Mouse (Mus musculus): ENCODE measurements at regions not wholly inside any gene's neighbourhood (a gene's known extent, or its start where the extent isn't known, plus 50 kb on each side); places are given as distances from the start of the nearest gene placed in this dataset.
A peak's percentile ranks its signal among the peaks of the same experiment; 100 is the strongest.

DNA sequence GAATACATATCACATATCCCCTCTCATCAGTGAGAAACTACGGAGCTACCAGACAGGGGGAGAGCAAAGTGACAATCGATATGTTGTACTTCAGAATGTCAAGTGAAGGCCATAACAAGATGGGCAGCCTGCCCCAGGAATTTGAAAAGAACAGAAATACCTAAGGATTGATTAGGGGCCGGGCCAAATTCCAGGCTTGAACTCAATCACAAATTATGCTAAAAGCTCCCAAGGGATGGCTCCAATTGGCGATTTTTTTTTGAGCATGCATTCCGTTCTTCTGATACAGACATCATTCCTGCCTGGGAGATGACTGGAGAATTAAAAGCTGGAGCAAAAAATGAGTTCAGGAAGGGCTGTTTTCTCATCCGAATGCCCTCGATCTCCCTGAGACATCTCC lies 63.4 kb upstream of the Bach2 start:
- peaks cover 20% of the 10 kb centered on the region for H3K4me1 ChIP-seq (ENCODE audit: control insufficient read depth, insufficient read depth)
- no peak for ATAC-seq (ENCODE audit: insufficient read depth, low read depth)

DNA sequence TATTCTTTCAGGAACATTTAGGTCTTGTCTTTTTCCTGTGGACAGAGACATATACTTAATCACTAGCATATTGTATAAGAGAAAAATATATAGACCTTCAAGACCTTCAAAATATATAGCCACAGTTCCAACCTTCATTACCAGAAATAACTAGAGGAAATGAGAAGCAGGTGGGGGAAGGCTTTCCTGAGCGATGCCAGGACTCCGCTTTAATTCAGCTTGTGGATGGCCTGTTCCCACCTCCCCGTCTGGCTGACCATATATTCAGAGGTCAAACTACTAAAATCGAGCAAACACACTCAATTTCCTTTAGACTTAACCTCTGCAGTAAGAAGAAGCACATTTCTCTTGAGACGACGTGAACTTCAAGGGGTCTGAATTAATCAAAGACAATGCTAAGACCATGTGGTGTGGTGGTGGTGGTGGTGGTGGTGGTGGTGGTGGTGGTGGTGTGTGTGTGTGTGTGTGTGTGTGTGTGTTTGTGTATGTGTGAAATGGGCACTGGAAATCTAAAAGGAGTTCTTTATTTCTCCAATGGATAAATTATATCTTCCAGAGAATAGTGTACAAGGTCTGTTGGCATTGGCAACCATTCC lies 62.7 kb upstream of the Bach2 start:
- no peak overlapping the region for H3K27ac ChIP-seq (ENCODE audit: low read depth)
- H3K36me3 ChIP-seq (replicated peaks; ENCODE audit: control insufficient read depth, insufficient read depth, low read length), result no peaks in the 10 kb centered on the region
- no peak overlapping the region for H3K4me3 ChIP-seq (ENCODE audit: low read depth, low read length)
- no peak overlapping the region for H3K9ac ChIP-seq (replicated peaks; ENCODE audit: low read depth, low read length)
- no peak for ATAC-seq (ENCODE audit: insufficient read depth, low read depth)
- no peaks in the 10 kb centered on the region for H3K9me3 ChIP-seq (replicated peaks; ENCODE audit: control insufficient read depth, low read length)
- no peak overlapping the region for H3K4me2 ChIP-seq (ENCODE audit: low read depth, low read length)
- no peak for TF ChIP-seq EP300 (IDR thresholded peaks at IDR 0.05; ENCODE audit: low read depth)
- TF ChIP-seq CTCF (IDR thresholded peaks at IDR 0.05; ENCODE audit: low read depth), result no peak
- no peak for DNase-seq (ENCODE audit: low spot score)
- 70% methylated on average over 6 of the region's 6 CpGs for WGBS
- H3K27me3 ChIP-seq (ENCODE audit: control insufficient read depth, insufficient read depth, low read length), result no peaks in the 10 kb centered on the region
- peaks cover 13% of the 10 kb centered on the region; the same call in 1 of the 2 replicates for H3K4me1 ChIP-seq (ENCODE audit: control insufficient read depth, insufficient read depth)

More for the DNA sequence above, 63.4 kb upstream of the Bach2 start:
- Histone ChIP-seq H3K9me3 (replicated peaks; ENCODE audit: control insufficient read depth, low read length) (no peaks in the 10 kb centered on the region), H3K36me3 (replicated peaks; ENCODE audit: control insufficient read depth, insufficient read depth, low read length) (no peaks in the 10 kb centered on the region), H3K9ac (replicated peaks; ENCODE audit: low read depth, low read length) (no peak overlapping the region), H3K27ac (ENCODE audit: low read depth) (no peak overlapping the region), H3K4me2 (ENCODE audit: low read depth, low read length) (no peak overlapping the region), H3K27me3 (ENCODE audit: control insufficient read depth, insufficient read depth, low read length) (no peaks in the 10 kb centered on the region), H3K4me3 (ENCODE audit: low read depth, low read length) (no peak overlapping the region)
- 53% methylated on average over 7 of the region's 7 CpGs for WGBS
- DNase-seq (ENCODE audit: low spot score), result no peak
- TF ChIP-seq CTCF (IDR thresholded peaks at IDR 0.05; ENCODE audit: low read depth) (no peak), EP300 (IDR thresholded peaks at IDR 0.05; ENCODE audit: low read depth) (no peak)

DNA sequence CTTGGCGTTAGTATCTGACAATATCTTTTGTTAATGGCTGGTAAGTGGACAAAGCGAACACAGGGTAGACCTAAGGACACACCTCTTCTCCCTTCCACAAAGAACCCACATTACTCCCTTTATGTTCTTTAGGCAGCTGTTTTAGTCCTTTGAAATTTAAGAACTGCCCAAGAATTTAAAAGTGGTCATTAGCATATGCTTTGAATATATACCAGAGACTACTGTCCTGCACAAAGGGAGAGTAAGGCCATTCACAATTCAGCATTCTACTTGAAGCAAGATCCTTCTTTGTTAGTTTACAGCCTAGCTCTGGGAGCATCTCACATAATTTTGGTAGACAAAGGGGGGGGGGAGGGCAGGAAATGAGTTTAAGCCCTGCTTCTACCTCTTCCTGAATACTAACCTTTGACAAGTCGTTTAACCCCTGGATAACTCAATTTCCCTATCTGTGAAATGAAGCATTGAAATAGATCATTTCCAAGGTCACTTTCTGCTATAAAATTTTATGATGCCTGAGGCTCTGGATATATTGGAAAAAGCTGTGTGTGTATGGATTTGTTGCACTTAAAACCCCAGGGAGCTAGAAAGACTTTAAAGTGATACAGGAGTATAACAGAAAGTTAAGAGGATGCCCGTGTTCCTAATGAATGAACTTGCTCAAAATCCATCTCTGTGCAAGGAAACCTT lies 62.0 kb upstream of the Bach2 start:
- no peak for DNase-seq (ENCODE audit: low spot score)
- 64% methylated on average over 4 of the region's 4 CpGs for WGBS

DNA sequence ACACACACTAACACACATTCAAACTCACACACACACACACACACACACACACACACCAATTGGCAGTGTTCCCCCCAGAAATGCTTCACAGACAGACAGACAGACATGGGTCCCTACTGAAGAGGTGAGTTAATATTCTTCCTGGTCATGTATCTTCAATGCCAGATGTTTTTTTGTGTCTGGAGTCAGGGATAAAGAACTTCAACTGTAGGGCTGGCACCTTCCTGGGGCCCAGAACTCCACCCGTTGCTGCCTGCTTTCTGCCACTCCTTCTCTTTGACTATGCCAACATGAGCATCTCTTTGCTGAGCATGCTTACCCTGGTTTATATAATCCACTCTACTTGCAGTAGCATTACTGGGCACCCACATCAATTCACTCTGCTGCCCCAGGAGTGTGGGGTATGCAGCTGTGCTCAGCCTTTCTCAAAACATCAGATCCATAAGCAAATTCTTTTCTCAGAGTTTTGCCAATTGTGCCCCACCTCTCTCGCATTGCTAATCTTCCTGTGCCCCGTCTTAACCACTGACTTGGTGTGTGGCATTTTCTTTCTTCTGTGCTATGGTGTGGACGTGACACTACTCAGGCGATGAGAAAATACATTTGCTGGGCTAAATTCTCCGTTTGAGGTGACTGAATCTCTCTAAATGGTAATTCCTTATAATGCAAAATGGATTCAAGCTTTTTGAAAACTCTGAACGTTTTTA lies 60.5 kb upstream of the Bach2 start:
- no peak overlapping the region for H3K27ac ChIP-seq (ENCODE audit: low read depth)
- H3K4me1 ChIP-seq (ENCODE audit: control insufficient read depth, insufficient read depth), result peaks cover 10% of the 10 kb centered on the region; the same call in 1 of the 2 replicates
- TF ChIP-seq CTCF (IDR thresholded peaks at IDR 0.05; ENCODE audit: low read depth) (no peak), EP300 (IDR thresholded peaks at IDR 0.05; ENCODE audit: low read depth) (no peak)
- no peak for ATAC-seq (ENCODE audit: insufficient read depth, low read depth)
- no peaks in the 10 kb centered on the region for H3K36me3 ChIP-seq (replicated peaks; ENCODE audit: control insufficient read depth, insufficient read depth, low read length)
- no peaks in the 10 kb centered on the region for H3K27me3 ChIP-seq (ENCODE audit: control insufficient read depth, insufficient read depth, low read length)
- H3K4me2 ChIP-seq (ENCODE audit: low read depth, low read length), result no peak overlapping the region
- no peak overlapping the region for H3K9ac ChIP-seq (replicated peaks; ENCODE audit: low read depth, low read length)
- no peak overlapping the region for H3K4me3 ChIP-seq (ENCODE audit: low read depth, low read length)
- DNase-seq (ENCODE audit: low spot score), result no peak
- WGBS, result 58% methylated on average over 7 of the region's 7 CpGs
- H3K9me3 ChIP-seq (replicated peaks; ENCODE audit: control insufficient read depth, low read length), result no peaks in the 10 kb centered on the region

More for the DNA sequence above, 62.0 kb upstream of the Bach2 start:
- TF ChIP-seq CTCF (IDR thresholded peaks at IDR 0.05; ENCODE audit: low read depth) (no peak), EP300 (IDR thresholded peaks at IDR 0.05; ENCODE audit: low read depth) (no peak)
- no peak overlapping the region for H3K4me2 ChIP-seq (ENCODE audit: low read depth, low read length)
- no peak for ATAC-seq (ENCODE audit: insufficient read depth, low read depth)
- no peaks in the 10 kb centered on the region for H3K27me3 ChIP-seq (ENCODE audit: control insufficient read depth, insufficient read depth, low read length)
- no peak overlapping the region for H3K4me3 ChIP-seq (ENCODE audit: low read depth, low read length)
- H3K27ac ChIP-seq (ENCODE audit: low read depth), result no peak overlapping the region
- peaks cover 10% of the 10 kb centered on the region; the same call in 1 of the 2 replicates for H3K4me1 ChIP-seq (ENCODE audit: control insufficient read depth, insufficient read depth)
- H3K36me3 ChIP-seq (replicated peaks; ENCODE audit: control insufficient read depth, insufficient read depth, low read length), result no peaks in the 10 kb centered on the region
- H3K9ac ChIP-seq (replicated peaks; ENCODE audit: low read depth, low read length), result no peak overlapping the region
- H3K9me3 ChIP-seq (replicated peaks; ENCODE audit: control insufficient read depth, low read length), result no peaks in the 10 kb centered on the region

DNA sequence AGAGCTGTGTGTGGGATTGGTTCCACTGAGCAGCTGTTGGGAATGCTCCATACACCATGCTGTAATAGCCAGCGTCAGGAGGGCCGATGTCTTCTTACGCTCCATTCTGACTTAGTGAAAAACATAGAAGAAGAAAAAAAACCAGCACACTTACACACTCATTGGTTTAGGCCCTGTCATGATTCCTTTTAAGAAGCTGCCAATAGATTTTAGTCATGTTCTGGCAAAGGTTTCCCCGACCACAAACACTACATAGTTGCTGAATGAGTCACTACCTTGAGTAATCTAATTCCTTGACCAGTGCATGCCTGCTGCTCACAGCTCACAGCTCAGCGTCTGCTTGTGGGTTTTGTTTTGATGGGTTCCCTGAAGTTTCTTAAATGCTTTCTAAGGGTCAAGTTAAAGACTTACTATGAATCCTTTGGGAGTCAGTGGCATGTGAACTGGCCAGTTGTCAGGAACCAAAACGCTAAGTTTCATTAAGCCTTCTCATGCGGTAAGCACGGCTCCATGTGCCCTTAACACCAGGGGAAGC lies 58.8 kb upstream of the Bach2 start:
- H3K27ac ChIP-seq (ENCODE audit: low read depth), result peak overlapping the region; percentile 46
- no peaks in the 10 kb centered on the region for H3K36me3 ChIP-seq (replicated peaks; ENCODE audit: control insufficient read depth, insufficient read depth, low read length)
- TF ChIP-seq CTCF (IDR thresholded peaks at IDR 0.05; ENCODE audit: low read depth) (no peak), EP300 (IDR thresholded peaks at IDR 0.05; ENCODE audit: low read depth) (no peak)
- peak; percentile 81 for DNase-seq (ENCODE audit: low spot score)
- no peaks in the 10 kb centered on the region for H3K27me3 ChIP-seq (ENCODE audit: control insufficient read depth, insufficient read depth, low read length)
- H3K4me3 ChIP-seq (ENCODE audit: low read depth, low read length), result no peak overlapping the region
- H3K4me1 ChIP-seq (ENCODE audit: control insufficient read depth, insufficient read depth), result peaks cover 10% of the 10 kb centered on the region; the same call in 1 of the 2 replicates
- ATAC-seq (ENCODE audit: insufficient read depth, low read depth), result peak; percentile 87
- no peaks in the 10 kb centered on the region for H3K9me3 ChIP-seq (replicated peaks; ENCODE audit: control insufficient read depth, low read length)
- no peak overlapping the region for H3K9ac ChIP-seq (replicated peaks; ENCODE audit: low read depth, low read length)
- peak overlapping the region; percentile 41 for H3K4me2 ChIP-seq (ENCODE audit: low read depth, low read length)
- 32% methylated on average over 8 of the region's 8 CpGs for WGBS

Measured in heart, postnatal 0 days (tissue).